Mouse (Mus musculus): ENCODE data around the gene March9.

Gene March9

DNA sequence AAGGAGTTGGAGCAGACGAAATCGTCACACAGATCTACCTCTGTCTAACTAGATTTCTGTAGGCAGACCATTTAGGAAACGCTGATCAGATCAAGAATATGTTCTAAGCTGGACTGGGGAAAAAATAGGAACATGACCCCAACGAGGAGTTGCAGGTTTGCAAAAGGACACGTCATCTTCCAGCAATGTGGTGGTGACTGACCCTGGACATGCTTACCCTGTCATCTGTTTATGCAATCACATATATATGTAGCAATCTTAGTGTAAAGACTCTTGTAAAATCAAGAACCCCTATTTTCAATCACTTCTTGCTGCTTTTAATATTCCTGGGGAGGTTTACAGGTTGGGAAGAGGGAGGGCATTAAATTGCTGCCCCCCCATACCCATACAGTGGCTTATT is 2.5 kb upstream of the March9 start:
- no peak for DNase-seq

DNA sequence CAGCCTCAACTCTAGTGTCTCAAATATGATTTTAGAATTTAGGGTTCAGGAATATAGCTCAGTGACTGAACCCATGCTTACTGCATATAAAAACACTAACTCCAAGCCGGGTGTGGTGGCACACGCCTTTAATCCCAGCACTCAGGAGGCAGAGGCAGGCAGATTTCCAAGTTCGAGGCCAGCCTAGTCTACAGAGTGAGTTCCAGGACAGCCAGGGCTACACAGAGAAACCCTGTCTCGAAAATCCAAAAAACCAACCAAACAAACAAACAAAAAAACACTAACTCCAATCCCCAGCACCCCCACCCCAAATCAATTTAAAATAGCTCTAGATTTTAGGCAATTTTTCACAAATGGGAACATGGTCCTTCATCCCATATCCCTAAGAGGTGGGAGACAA is 2.1 kb upstream of the March9 start:
- peak; percentile 71 for DNase-seq

DNA sequence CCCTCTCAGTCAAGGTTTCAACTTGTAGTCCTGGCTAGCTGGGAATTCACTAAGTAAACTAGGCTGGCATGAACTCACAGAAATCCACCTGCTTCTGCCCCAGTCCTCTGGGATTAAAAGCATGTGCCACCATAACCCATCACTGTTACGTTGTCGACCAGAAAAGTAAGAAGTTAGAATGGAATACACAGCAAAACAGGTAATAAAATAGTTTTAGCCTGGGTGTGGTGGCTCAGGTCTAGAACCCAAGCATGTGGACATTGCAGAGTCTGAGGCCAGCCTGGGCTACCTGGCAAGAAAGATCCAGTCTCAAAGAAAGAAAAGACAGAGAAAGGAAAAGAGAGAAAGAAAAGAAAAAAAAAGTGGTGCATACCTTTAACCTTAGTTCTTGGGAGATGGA is 1.5 kb upstream of the March9 start:
- peak; percentile 67 for DNase-seq

DNA sequence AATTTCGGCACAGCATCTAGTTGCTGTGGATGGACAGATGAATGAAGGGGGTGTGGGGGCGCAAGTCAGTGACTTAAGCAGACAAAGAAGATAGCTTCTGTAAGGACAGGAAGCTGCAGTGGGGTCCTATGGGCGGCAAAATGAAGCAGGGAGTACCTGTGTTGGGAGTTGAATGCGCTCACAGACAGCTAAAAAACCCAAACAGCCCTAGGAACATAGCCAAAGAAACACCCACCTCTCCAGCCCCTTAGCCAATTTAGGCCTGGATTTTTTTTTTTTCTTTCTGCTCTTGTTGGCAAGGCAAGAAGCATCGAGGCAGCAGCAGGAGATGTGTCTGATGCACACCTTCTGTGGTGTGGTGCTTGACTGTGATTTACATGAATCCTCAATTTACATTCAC is 1.1 kb upstream of the March9 start:
- peak; percentile 61 for DNase-seq

DNA sequence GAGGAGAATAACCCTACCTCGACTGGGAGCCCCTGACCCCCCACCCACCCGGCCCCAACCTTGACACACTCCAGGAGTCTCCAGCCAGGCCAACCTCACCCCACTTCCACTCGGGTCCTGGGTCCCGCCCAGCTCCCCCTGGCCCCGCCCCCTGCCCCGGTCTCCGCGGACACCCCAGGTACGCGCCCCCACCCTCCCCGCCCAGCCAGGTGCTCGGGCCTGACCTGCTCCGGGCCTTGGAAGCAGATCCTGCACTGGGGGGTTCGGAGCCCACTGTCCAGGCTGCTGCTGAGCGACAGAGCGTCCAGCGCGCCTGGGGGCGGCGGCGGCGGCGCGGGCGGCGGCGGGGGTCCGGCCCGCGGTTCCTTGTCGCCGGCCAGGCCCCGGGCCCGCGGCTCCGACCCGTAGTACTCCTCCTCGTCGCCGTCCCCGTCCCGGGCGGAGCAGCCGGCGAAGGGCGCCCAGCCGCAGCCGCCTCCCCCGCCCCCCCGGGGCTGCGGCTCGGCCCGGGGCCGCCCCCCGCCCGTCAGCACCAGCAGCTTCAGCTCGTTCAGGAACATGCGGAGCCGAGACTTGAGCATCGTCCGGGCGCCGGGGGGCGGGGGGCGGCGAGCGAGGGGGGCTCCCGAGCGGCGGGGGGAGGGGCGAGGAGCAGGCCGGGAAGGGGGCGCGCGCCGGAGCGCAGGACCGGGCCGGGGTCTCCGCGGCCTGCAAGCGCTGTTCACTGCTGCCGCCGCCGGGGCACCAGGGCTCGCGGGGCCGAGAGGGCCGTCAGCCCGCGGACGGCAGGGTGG is 613 bp downstream of the March9 start:
- DNase-seq = peak; percentile 47

DNA sequence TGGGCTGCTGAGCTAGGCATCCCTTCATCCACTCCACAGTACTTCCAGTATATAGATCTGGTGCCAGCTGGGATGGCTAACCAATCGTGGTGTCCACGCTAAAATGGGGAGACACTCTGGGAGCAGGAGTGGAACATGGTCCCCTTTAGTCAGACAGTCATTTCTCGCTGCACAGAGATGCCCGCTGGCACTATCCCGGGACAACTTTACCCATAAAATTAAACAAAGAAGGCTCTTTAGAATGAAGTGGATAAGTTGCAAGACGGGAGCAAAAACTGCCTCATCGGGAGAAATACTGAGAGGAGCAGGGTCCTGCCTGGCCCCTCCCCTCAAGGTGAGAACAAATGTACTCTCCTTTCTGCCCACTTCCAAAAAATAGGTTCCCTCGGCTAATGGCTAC is 1.3 kb downstream of the March9 start:
- DNase-seq = peak; percentile 63

DNA sequence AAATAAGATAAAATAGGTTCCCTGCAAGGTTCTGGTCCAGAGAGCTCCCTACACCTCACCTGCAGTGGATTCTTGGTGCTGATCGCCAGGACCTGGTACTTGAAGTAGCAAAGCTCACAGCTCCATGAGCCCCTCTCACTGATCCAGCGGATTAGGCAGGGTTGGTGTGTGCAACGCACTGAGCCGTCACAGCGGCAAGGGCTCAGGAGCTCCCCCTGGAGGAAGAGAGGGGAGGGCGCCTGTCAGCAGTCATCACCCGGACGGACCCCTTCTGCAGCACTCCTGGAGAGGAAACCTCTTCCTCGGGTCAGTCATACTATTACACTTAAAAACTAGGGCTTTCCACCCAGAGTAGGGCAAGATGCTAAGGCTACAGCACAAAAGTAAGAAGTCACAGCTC is 1.8 kb downstream of the March9 start:
- DNase-seq = peak; percentile 74

DNA sequence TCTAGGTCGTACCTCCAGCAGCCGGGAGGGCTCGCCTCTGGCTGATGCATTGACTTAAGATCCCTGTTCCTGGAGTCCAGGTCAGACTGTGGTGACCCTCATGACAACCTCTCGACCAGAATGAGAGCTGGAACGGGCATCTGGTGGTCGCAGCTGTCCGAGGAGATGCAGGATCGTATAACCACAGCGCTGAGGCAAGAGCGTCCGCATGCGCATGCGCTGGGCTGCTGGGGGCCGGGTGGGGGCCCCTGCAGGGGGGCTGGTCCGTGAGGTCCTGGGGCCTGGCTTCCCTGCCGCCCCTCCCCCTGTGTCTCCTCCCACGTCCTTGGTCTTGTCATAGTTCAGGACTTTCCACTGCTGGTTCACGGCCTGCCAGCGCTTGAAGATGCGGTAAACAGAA is 3.5 kb downstream of the March9 start:
- DNase-seq = peak; percentile 43

DNA sequence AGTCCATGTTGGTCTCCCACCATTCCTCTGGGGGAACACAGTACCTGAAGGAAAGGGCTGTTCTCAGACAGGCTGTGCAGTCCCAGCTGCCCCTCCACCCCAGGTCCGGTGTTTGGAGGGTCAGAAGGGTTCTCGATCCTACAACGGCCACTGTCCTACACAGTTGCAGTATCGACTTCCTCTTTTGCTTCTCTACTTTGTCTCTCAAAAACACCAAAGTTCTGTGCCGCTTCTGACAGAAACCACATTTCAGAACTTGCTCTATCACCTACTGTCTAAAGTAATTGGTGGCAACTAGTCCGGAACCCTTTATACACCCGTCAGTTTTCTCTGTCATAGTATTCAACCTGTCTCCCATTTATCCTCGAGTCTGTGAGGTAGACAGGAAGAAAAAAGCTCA is 4.6 kb downstream of the March9 start:
- DNase-seq = no peak

DNA sequence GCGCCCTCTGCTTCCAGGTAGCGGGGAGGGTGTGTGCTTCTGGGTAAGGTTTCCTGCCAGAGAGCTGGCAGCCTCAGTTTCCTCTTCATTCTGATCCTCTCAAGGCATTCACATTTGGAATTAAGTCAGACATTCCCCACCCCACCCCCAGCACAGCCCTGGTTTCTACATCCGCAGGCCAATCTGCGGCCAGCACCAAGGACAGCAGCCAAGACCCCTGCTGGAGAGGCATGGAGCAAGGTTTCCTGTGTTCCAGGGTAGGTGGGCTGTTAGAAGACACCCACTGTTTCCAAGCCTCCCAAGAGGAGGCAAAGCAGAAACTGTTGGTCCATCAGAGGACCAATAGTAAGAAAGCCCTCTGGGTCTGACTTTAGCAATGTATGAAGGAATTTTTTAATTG is 5.3 kb downstream of the March9 start:
- no peak for DNase-seq

DNA sequence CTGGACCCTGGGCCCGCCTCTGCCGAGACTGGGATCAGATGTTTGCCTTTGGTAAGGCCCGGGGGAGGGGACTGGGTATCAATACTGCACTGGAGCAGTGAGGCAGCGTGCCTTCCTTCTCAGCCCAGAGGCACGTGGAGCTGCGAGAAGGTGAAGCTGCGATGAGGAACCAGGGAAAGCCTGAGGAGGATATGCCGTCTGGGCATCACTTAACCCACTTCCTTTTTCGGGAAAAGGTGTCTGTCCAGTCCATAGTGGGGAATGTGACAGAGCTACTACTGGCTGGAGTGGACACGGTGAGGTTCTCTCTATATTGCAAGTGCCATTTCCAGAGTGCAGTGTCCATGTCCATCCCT is 9.9 kb downstream of the March9 start:
- DNase-seq = no peak

DNA sequence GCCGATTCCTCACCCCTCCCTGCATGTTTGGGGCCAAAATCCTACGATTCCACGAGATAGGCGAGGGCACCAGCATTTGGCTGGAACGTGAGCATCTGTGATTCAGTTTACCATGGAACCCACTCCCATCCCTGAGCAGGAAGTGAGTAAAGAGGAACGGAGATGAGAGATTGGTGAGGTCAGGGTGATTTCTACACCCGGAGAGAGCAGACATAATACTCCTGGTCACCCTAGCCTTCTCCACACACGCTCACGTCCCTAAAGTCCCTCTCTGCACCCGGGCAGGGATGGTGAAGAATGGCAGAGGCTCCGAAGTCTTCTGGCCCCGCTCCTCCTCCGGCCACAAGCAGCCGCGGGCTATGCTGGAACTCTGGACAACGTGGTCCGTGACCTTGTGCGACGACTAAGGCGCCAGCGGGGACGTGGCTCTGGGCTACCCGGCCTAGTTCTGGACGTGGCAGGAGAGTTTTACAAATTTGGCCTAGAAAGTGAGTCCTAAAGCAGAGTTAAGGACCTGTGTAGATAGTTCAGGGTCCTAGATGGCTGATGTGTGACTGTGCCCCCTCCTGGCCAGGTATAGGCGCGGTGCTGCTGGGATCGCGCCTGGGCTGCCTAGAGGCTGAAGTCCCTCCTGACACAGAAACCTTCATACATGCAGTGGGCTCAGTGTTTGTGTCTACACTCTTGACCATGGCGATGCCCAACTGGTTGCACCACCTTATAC is 10.4 kb downstream of the March9 start:
- no peak for DNase-seq

DNA sequence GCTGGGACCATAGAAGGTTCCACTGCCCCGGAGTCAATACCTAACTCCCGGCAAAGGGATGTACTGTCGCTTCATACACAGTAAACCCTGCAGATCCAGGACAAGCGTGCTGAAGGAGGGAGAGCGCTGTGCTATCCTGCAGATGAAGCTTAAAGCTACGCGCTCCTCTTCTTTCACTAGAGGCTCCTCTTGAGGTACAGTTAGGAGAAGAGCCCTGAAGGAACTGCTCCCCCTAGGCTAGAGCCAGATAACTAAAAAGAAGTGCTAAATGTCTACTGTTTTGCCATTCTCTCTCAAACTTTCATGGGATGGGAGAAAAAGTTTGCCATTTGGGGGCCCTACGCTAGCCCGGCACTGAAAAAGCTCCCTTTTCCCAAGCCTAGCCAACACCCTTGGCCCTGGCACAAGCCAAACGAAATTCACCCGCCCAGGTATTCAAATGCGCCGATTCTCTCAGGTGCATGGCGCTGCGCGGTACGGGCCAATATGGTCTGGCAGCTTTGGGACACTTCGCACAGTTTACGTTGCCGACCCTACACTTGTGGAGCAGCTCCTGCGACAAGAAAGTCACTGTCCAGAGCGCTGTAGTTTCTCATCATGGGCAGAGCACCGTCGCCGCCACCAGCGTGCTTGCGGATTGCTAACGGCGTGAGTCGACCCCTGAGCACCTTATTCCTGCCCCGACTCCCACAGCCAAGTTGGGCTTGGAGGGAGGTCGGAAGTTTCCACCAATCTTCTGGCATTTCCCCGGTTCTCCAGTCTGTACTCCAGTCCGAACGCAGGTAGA is 11.2 kb downstream of the March9 start:
- no peak for DNase-seq

DNA sequence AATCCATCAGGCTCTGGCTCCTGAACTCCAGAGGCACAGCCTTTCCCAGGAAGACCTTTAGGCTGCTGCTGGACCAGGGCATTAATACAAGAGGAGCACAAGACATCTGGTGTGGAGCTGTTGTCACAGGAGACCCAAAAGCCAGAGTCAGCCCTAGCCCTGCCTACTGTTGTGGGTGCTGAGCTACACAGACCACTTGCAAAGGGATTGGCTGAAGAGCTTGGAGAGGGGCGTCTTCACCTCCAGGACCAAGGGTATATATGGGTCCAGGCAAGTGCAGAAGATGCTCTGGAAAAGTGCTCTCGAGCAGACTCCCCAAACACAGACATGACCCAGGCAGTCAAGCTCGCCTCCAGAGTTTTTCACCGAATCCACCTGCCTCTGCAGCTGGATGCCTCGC is 12.0 kb downstream of the March9 start, which contains the start of gene Cyp27b1:
TSS of gene Cyp27b1 (plus strand) at position 297 of the 400 bp plus-strand sequence.
- DNase-seq = no peak

DNA sequence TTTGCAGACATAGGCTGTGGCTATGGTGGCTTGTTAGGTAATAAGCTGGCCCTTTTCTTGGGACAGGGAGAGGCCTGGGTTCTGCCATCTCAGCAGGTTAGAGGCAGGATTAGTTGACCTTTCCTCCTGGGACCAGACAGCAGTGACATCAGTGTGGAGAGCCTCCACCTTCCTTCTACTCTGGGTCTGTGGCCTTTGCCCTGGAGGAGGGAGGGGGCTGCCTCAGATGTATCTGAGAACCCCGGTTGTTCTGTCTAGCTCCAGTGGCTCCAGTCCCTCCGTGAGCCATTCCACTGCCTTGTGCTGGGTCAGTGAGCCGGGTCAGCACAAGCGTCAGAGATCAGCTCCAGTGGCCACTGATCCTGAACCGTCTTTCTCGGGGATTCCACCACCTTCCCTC is 16.8 kb downstream of the March9 start:
- DNase-seq = no peak

DNA sequence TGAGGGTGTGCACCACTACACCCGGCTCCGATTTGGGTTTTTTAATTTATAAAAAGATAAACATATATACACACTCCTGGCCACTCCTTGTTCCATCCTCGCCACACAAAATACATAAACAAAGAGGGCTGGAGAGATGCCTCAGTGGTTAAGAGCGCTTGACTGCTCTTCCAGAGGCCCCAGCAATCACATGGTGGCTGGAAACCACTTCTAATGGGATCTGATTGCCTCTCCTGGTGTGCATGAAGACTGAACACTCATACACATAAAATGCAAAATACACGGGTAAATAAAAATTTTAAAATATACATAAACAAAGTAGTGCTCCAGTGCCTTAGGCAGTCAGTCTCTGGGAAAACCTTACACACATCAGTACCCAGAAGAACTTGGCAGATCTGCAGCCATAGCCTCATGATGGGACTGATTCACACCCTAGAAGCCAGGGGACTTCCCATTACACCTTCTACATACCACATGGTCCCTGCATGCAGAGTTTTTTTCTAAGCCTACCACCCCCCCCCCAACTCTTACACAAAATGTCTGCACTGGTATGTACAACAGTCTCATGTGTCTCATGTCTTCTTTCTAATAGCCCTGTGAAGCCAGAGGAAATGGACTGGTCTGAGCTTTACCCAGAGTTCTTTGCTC is 17.4 kb downstream of the March9 start:
- DNase-seq = no peak

DNA sequence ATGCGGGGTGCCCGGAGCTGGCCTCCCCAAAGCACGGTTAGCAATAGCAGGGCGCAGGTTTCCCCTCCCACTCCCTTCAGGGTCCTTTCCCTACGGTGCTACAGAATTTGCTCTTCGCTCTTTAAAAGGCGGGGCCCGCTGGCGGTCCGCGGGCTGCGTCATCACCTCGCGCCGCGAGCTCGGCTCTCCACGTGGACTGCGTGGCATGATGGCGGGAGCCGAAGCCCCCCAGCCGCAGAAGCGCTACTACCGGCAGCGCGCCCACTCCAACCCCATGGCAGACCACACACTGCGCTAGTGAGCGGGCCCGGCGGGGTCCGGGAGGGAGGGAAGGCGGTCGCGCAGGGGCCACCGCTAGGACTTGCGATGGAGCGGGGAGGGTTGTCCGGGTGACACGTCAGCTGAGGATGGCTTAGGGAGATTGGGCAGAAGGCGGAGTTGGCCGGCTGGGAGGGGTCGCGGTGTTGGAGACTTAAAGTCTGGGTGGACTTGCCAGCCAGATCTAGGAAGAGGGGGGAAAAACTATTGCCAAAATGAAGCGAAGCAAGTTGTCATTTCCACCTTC is 18.1 kb downstream of the March9 start:
- DNase-seq = peak; percentile 87

DNA sequence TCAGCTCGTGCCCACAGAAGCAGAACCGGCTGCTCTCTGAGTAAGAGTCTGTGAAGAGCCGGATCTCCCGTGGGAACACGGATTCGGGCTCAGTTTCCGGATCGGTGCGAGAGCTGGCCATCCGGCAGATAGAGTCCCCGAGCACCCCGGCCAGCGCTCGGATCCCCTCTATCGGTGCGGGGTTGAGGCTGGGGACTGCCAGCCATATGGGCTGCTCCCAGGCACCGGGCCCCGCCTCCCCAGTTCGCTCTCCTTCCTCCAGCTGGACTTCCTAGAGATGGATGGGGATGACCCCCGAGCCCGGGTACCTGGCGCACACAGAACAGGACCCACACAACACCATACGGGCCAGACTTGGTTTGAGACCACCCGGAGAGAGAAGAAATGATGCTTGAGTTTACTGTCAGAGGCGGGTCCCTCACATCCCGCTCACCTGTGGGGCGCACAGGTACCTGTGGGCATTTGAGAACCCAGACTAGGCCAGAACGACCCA is 18.7 kb downstream of the March9 start, which contains the start of the genes Mettl1 and Eef1akmt3:
TSS of gene Mettl1 (plus strand) at position 141 of the 493 bp plus-strand sequence.
TSS of gene Eef1akmt3 (minus strand) at position 240 of the 493 bp plus-strand sequence.
- no peak for DNase-seq

DNA sequence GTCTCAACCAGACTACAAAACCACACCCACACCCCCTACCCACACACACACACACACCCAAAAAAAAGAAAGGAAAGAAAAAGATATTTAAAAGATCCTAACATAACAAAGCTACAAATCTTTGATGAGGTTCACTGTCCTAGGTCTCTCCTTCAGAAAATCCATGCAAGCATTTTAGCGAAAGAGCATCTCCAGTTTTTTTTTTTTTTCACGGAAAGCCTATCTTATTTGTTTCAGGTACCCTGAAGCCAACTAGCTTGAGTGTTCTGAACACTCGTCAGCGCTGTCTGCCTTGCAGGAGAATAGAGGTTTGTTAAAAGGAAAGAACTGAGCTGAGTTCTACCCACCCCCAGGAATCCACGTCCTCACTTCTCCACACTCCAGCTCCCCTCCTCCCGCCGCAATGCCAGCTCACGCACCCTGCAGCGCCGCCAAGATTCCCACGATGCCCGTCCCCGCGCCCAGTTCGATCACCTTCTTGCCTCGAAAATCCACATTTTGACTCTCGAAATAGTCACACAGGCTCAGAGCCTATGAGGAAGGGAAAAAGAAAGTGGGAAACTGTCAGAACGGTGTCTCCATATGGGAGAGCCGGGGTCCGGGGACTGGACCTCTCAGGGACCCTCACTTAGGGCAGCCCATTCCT is 19.3 kb downstream of the March9 start:
- no peak for DNase-seq

DNA sequence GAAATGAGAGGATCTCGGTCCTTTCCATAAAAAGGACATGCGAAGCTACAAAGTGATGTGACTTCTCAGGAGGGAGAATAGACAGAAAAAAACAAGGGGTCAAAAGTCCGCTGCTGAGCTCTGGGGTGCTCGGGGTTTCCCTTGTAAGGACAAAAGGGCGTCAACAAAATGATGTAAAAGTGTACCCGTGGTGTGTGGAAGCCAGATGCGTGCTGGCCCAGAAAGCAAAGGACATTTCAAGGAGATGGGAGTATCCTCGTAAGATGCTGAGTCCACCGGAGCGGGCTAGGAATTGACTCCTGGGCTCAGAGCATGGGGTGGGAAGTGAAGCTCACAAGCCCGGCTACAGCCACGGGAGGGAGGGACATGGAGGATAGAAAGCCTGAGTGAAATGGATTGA is 22.3 kb downstream of the March9 start:
- DNase-seq = no peak

DNA sequence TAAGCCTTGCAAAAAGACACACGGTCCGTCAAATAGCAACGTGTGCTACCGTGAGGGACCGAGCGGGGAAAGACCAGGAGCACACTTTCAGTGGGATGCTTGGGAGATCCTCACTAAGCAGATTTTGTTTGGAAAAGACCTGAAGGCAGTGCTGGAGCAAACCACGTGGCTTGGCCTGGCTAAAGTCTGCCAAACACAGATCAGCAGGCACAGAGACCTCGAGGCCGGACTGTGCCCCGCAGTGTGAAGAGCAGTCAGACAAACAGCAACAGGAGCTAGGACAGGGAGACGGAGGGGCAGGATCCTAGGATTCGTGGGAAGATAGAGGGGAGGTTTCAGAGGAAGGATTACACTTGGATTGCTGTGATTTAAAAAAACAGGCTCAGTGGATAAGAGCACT is 23.7 kb downstream of the March9 start:
- no peak for DNase-seq

DNA sequence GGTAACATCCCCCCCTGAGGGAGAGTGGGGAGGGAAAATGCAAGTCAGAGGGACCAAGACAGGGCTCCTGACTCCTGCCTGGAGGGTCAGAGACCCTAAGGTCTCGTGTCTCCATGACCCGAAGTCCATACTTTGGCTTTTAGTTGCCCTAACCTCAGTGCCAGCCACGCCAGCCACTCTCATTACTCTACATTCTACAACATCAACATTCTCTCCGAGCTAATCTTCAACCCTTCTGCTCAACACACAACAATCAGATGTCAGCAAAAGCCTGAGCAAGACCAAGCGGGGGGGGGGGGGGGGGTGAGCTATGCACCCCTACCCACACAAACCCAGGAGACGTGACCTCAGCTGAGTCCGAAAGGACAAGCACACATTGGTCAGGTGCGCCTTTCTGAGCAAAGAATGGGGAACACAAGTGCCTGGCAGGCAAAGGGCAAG is 26.7 kb downstream of the March9 start:
- DNase-seq = no peak

Measured in cerebellum, adult 9-10 months (tissue).